ENCODE assay signal across 14 mouse cellular contexts in genomic region chr12:35063697-35064468, GRCm38 (mm10). TPM values are rescaled to one million over a fixed set of nuclear protein-coding genes. Genes with fewer than 3 reads are reported as not detected.
A peak's percentile ranks its signal among the peaks of the same experiment; 100 is the strongest.
DNase-seq lines count a peak whose midpoint lies in the region; ATAC-seq and TF ChIP-seq lines count a peak whose summit lies in the region.
"Had no signal": no experiment of that assay in that cellular context is flagged by ENCODE, and none has a peak within 500 bp of the region (broad histone marks: within the 10 kb centered on the region; RNA-seq: fewer than 3 reads in every experiment).

No protein-coding gene starts in this region.

- H3K9me3 ChIP-seq in G1E (replicated peaks), result no peaks in the 10 kb centered on the region
- H3K9me3 ChIP-seq: limb, embryonic 13.5 days; neural tube, embryonic 15.5 days had no signal

- no peak for TF ChIP-seq POLR2A in kidney, adult 2 months (IDR thresholded peaks at IDR 0.05; ENCODE audit: low read depth, low read length)
- no peak for TF ChIP-seq POLR2A in brain, embryonic 14.5 days (IDR thresholded peaks at IDR 0.05; ENCODE audit: borderline replicate concordance, extremely low read depth, insufficient read depth, insufficient read length, poor library complexity, severe bottlenecking)
- TF ChIP-seq POLR2A in thymus, adult 2 months (IDR thresholded peaks at IDR 0.05; ENCODE audit: control insufficient read depth, extremely low read depth, insufficient read depth, low read length, poor library complexity), result no peak

- ATAC-seq in G1E (ENCODE audit: extremely low read depth, insufficient number of reproducible peaks, low FRiP score, poor library complexity, severe bottlenecking), result 0 out of 2 replicates have a peak, but pooled peaks have one; percentile 8
- ATAC-seq: inflammation-experienced regulatory T-cells, adult 6 months had no signal

- no peak for TF ChIP-seq CTCF in kidney, adult 2 months (conservative IDR thresholded peaks at IDR 0.05; ENCODE audit: insufficient read depth, insufficient read length, low read depth, low read length)
- TF ChIP-seq CTCF in G1E (IDR thresholded peaks at IDR 0.05; ENCODE audit: low read depth, low read length), result no peak
- no peak for TF ChIP-seq CTCF in brain, embryonic 14.5 days (IDR thresholded peaks at IDR 0.05; ENCODE audit: borderline replicate concordance, extremely low read depth, insufficient read depth, insufficient read length)
- TF ChIP-seq CTCF in thymus, adult 2 months (IDR thresholded peaks at IDR 0.05; ENCODE audit: borderline replicate concordance, control insufficient read depth, extremely low read depth, insufficient read depth, low read length, poor library complexity), result no peak

- H3K4me1 ChIP-seq in kidney, adult 2 months (ENCODE audit: control insufficient read depth, insufficient read depth, low read length), result 0 out of 2 replicates have a peak, but pooled peaks cover 6% of the 10 kb centered on the region
- H3K4me1 ChIP-seq in G1E (ENCODE audit: insufficient read depth, low read depth, low read length), result no peaks in the 10 kb centered on the region
- no peaks in the 10 kb centered on the region; the same call in 1 of the 2 replicates for H3K4me1 ChIP-seq in thymus, adult 2 months (replicated peaks; ENCODE audit: control insufficient read depth, insufficient read depth, low read length)
- H3K4me1 ChIP-seq: limb, embryonic 13.5 days; neural tube, embryonic 15.5 days had no signal

- DNase-seq in kidney, adult 2 months, result peak; percentile 16
- DNase-seq in kidney, postnatal 10 days, result no peak
- DNase-seq in G1E (ENCODE audit: low spot score), result no peak
- DNase-seq in brain, embryonic 14.5 days (ENCODE audit: low read depth), result peak; percentile 59
- peak; percentile 75 to 84 for DNase-seq in cerebellum, postnatal 14 days
- no peak for DNase-seq in thymus, postnatal 14 days
- DNase-seq in thymus, adult 2 months, result no peak
- DNase-seq: heart, adult 11 months; retina, postnatal 1 day; spleen, adult 18-20 months had no signal

- no peak overlapping the region for H3K27ac ChIP-seq in kidney, adult 2 months (ENCODE audit: insufficient read depth, low read depth, low read length)
- H3K27ac ChIP-seq in thymus, adult 2 months (ENCODE audit: control insufficient read depth, insufficient read depth, low read length), result no peak overlapping the region
- H3K27ac ChIP-seq: kidney, postnatal 0 days; limb, embryonic 13.5 days; neural tube, embryonic 15.5 days had no signal

- H3K36me3 ChIP-seq in kidney, adult 2 months (ENCODE audit: control insufficient read depth, insufficient read depth, low read length), result no peaks in the 10 kb centered on the region
- H3K36me3 ChIP-seq in G1E (replicated peaks), result peaks cover 18% of the 10 kb centered on the region
- no peaks in the 10 kb centered on the region for H3K36me3 ChIP-seq in thymus, adult 2 months (ENCODE audit: control insufficient read depth, insufficient read depth, low read length)
- H3K36me3 ChIP-seq: limb, embryonic 13.5 days; neural tube, embryonic 15.5 days had no signal

- WGBS in kidney, adult 2 months, result 35% methylated on average over 3 of the region's 3 CpGs
- WGBS in thymus, adult 2 months, result 88% methylated on average over 3 of the region's 3 CpGs

- no peak overlapping the region for H3K4me3 ChIP-seq in kidney, adult 2 months (ENCODE audit: insufficient read depth, low read depth, low read length)
- no peak overlapping the region for H3K4me3 ChIP-seq in G1E (ENCODE audit: low read depth, low read length)
- H3K4me3 ChIP-seq in thymus, adult 2 months (ENCODE audit: control insufficient read depth, insufficient read depth, low read length), result no peak overlapping the region
- H3K4me3 ChIP-seq: limb, embryonic 13.5 days; neural tube, embryonic 15.5 days had no signal

- no peaks in the 10 kb centered on the region for H3K27me3 ChIP-seq in kidney, adult 2 months (replicated peaks; ENCODE audit: control insufficient read depth, insufficient read depth, low read length)
- no peaks in the 10 kb centered on the region for H3K27me3 ChIP-seq in G1E (ENCODE audit: insufficient read depth, low read length)
- H3K27me3 ChIP-seq in thymus, adult 2 months (ENCODE audit: control insufficient read depth, insufficient read depth, low read length), result no peaks in the 10 kb centered on the region
- H3K27me3 ChIP-seq: limb, embryonic 13.5 days; neural tube, embryonic 15.5 days had no signal

RNA-seq across cellular contexts. Expression of gene Snx13, which starts 16.9 kb away (rescaled TPM):
- polyA plus RNA-seq in kidney, adult 2 months (2012; rRNA removed), result 8.3 and 9.8 TPM in 2 replicates
- total RNA-seq in G1E (2014; fragmentation: Nextera tagmentation), result 23.3 and 25.1 TPM in 2 replicates
- 34.2 and 49.8 TPM in 2 replicates for total RNA-seq in G1E (2017)
- polyA plus RNA-seq in G1E (2012), result 7.7 and 11.4 TPM in 2 replicates
- polyA plus RNA-seq in brain, embryonic 14.5 days (2012; rRNA removed), result 10.8 and 13.3 TPM in 2 replicates
- polyA plus RNA-seq in thymus, adult 2 months (2012; rRNA removed), result 5.1 and 5.5 TPM in 2 replicates

Comparison
In these comparisons a context has a peak if more than half of its experiments do, and no peak if none do; other contexts are left out.
1. DNase-seq: peak in kidney, adult 2 months (single experiment), brain, embryonic 14.5 days (single experiment) and cerebellum, postnatal 14 days (2 of 2); none in kidney, postnatal 10 days (single experiment), G1E (single experiment), thymus, postnatal 14 days (single experiment) and thymus, adult 2 months (single experiment).